Mouse (Mus musculus): ENCODE data around the gene Cep350. TPM values are rescaled to one million over a fixed set of nuclear protein-coding genes. Genes with fewer than 3 reads are reported as not detected.
A peak's percentile ranks its signal among the peaks of the same experiment; 100 is the strongest.

Cep350 gene
- polyA plus RNA-seq, 1 experiment = 3.4 TPM

DNA sequence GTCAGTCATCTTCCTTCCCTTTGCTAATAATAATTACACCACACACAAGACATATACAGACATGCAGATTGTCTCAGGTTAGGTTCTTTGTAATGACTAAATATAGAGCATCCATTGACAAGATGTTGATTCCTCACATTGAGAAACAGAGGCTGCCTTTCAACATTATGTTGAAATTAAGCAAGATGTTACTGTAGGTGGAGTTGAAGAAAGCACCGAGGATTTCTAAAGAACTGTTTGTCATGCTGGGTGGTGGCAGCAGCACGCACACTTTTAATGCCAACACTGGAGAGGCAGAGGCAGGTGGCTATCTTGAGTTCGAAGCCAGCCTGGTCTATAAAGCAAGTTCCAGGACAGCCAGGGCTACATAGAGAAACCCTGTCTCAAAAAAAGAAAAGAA lies 141.1 kb downstream of the Cep350 start:
- Histone ChIP-seq H3ac (ENCODE audit: control insufficient read depth, insufficient read length) (no peak overlapping the region), H3K4me3 (no peak overlapping the region), H3K27me3 (ENCODE audit: control insufficient read depth, insufficient read depth, insufficient read length) (no peaks in the 10 kb centered on the region), H3K36me3 (ENCODE audit: control insufficient read depth, insufficient read depth) (no peaks in the 10 kb centered on the region), H3K4me2 (ENCODE audit: low read depth) (no peak overlapping the region), H3K79me2 (ENCODE audit: control insufficient read depth, insufficient read depth) (no peaks in the 10 kb centered on the region)
- TF ChIP-seq SRF (IDR thresholded peaks at IDR 0.05; ENCODE audit: control insufficient read depth, insufficient read length, low read depth) (no peak), POLR2AphosphoS2 (IDR thresholded peaks at IDR 0.05; ENCODE audit: insufficient read length, low read depth) (no peak), E2F4 (IDR thresholded peaks at IDR 0.05; ENCODE audit: insufficient read depth) (no peak), USF1 (IDR thresholded peaks at IDR 0.05; ENCODE audit: low read depth) (no peak), CEBPB (IDR thresholded peaks at IDR 0.05; ENCODE audit: insufficient read depth, poor library complexity, severe bottlenecking) (no peak), REST (IDR thresholded peaks at IDR 0.05; ENCODE audit: insufficient read depth, insufficient read length) (no peak), MYOD1 (IDR thresholded peaks at IDR 0.05; ENCODE audit: control insufficient read depth in 1 of 3, insufficient read length in 2 of 3, low read depth in 2 of 3) (no peak), MAX (IDR thresholded peaks at IDR 0.05; ENCODE audit: low read depth) (no peak), MYOG (IDR thresholded peaks at IDR 0.05; ENCODE audit: control insufficient read depth in 1 of 3, insufficient read depth in 1 of 3, insufficient read length in 2 of 3, low read depth in 2 of 3) (no peak), TCF12 (IDR thresholded peaks at IDR 0.05; ENCODE audit: insufficient read depth, poor library complexity, severe bottlenecking) (no peak), POLR2A (IDR thresholded peaks at IDR 0.05; ENCODE audit: insufficient read length, low read depth) (no peak), TCF3 (IDR thresholded peaks at IDR 0.05; ENCODE audit: insufficient read length, low read depth) (no peak)

DNA sequence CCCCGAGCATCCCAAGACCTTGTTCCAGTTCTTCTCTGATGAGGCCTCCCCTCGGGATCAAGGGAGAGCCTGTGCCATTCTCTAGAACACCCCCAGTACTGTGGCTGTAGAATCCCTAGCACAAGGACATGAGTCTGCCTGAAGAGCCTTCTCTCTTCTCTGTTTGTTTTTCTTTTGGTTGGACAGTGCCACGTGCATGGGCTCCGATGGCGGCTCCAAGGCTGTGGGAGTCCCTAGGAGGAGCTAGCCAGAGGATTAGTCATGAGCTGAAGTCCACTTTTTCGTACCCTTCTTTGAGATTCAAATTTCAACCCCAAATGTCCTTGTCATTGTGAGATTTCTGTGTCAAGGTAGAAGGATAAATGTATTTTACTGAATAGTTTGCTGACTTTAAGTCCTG lies 142.2 kb downstream of the Cep350 start:
- H3K4me3 ChIP-seq = no peak overlapping the region
- H3ac ChIP-seq (ENCODE audit: control insufficient read depth, insufficient read length) = no peak overlapping the region
- H3K4me2 ChIP-seq (ENCODE audit: low read depth) = no peak overlapping the region
- TF ChIP-seq POLR2A (IDR thresholded peaks at IDR 0.05; ENCODE audit: insufficient read length, low read depth) = no peak
- TF ChIP-seq SRF (IDR thresholded peaks at IDR 0.05; ENCODE audit: control insufficient read depth, insufficient read length, low read depth) = no peak
- no peak for TF ChIP-seq E2F4 (IDR thresholded peaks at IDR 0.05; ENCODE audit: insufficient read depth)
- TF ChIP-seq CEBPB (IDR thresholded peaks at IDR 0.05; ENCODE audit: insufficient read depth, poor library complexity, severe bottlenecking) = no peak
- no peak for TF ChIP-seq TCF12 (IDR thresholded peaks at IDR 0.05; ENCODE audit: insufficient read depth, poor library complexity, severe bottlenecking)
- TF ChIP-seq TCF3 (IDR thresholded peaks at IDR 0.05; ENCODE audit: insufficient read length, low read depth) = no peak
- TF ChIP-seq REST (IDR thresholded peaks at IDR 0.05; ENCODE audit: insufficient read depth, insufficient read length) = no peak
- TF ChIP-seq MAX (IDR thresholded peaks at IDR 0.05; ENCODE audit: low read depth) = no peak
- no peak for TF ChIP-seq MYOG (IDR thresholded peaks at IDR 0.05; ENCODE audit: control insufficient read depth in 1 of 3, insufficient read depth in 1 of 3, insufficient read length in 2 of 3, low read depth in 2 of 3)
- TF ChIP-seq MYOD1 (IDR thresholded peaks at IDR 0.05; ENCODE audit: control insufficient read depth in 1 of 3, insufficient read length in 2 of 3, low read depth in 2 of 3) = no peak
- no peak for TF ChIP-seq USF1 (IDR thresholded peaks at IDR 0.05; ENCODE audit: low read depth)
- TF ChIP-seq POLR2AphosphoS2 (IDR thresholded peaks at IDR 0.05; ENCODE audit: insufficient read length, low read depth) = no peak
- H3K36me3 ChIP-seq (ENCODE audit: control insufficient read depth, insufficient read depth) = no peaks in the 10 kb centered on the region
- H3K27me3 ChIP-seq (ENCODE audit: control insufficient read depth, insufficient read depth, insufficient read length) = no peaks in the 10 kb centered on the region
- H3K79me2 ChIP-seq (ENCODE audit: control insufficient read depth, insufficient read depth) = no peaks in the 10 kb centered on the region

DNA sequence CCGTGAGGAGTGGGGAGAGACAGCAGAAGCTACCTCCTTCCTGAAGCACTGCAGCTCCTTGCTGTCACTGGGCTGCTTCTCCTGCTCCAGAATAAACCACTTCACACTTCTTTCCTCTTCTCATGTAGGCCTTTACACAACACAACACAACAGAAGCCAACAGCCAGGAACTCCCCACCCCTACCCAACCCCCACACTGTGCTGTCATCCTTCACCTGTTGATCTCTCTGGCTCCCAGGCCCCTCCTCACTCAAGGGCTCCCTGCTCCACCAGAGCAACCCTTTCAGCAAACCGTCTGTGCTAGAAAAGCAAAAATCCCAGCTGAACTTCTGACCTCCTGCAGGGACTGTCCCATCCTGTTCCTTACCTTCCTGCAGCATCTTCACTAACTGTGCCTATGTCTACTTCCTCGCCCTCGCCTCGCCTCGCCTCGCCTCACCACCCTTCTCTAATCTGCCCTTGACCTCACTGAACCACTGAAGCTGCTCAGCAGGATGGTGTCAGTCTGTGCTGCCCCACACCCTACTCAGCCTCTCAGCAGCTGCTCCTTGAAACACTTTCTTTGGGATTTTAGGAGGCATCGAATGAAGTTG lies 145.3 kb downstream of the Cep350 start:
- H3K27me3 ChIP-seq (ENCODE audit: control insufficient read depth, insufficient read depth, insufficient read length) = no peaks in the 10 kb centered on the region
- H3K4me2 ChIP-seq (ENCODE audit: low read depth) = no peak overlapping the region

DNA sequence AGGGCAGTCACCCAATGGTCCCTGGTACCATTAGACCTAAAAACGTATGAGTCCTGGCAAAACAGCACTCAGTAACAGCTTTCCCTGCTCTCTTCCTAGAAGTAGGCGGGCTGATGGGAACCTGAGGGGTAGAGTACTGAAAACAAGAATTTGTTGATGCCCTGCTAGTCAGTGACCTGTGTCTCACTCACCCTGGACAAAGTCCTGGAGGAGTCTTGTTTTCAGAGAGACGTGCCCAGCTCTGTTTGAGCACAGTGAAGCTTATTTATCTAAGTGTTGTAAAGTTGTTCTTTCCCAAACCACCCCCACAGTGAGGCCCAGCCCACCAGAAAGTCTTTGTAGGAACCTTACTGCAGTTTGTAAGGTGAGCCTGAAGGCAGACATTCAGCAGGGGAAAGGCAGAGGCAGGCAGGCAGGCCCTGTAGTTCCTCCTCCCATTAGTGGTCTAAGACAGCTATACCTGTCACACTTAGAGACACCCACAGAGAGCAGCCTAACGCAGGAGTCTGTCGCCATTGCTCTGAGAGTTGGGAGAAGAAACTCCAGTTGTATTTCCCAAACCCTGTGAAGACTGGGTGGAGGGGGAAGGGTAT lies 146.2 kb downstream of the Cep350 start:
- H3K4me2 ChIP-seq (ENCODE audit: low read depth) = no peak overlapping the region
- H3K36me3 ChIP-seq (ENCODE audit: control insufficient read depth, insufficient read depth) = no peaks in the 10 kb centered on the region
- no peak overlapping the region for H3ac ChIP-seq (ENCODE audit: control insufficient read depth, insufficient read length)
- H3K79me2 ChIP-seq (ENCODE audit: control insufficient read depth, insufficient read depth) = no peaks in the 10 kb centered on the region
- H3K4me3 ChIP-seq = no peak overlapping the region
- H3K27me3 ChIP-seq (ENCODE audit: control insufficient read depth, insufficient read depth, insufficient read length) = no peaks in the 10 kb centered on the region
- TF ChIP-seq MYOD1 (IDR thresholded peaks at IDR 0.05; ENCODE audit: control insufficient read depth in 1 of 3, insufficient read length in 2 of 3, low read depth in 2 of 3) (no peak), REST (IDR thresholded peaks at IDR 0.05; ENCODE audit: insufficient read depth, insufficient read length) (no peak), POLR2AphosphoS2 (IDR thresholded peaks at IDR 0.05; ENCODE audit: insufficient read length, low read depth) (no peak), SRF (IDR thresholded peaks at IDR 0.05; ENCODE audit: control insufficient read depth, insufficient read length, low read depth) (no peak), MAX (IDR thresholded peaks at IDR 0.05; ENCODE audit: low read depth) (no peak), TCF12 (IDR thresholded peaks at IDR 0.05; ENCODE audit: insufficient read depth, poor library complexity, severe bottlenecking) (no peak), E2F4 (IDR thresholded peaks at IDR 0.05; ENCODE audit: insufficient read depth) (no peak), CEBPB (IDR thresholded peaks at IDR 0.05; ENCODE audit: insufficient read depth, poor library complexity, severe bottlenecking) (no peak), TCF3 (IDR thresholded peaks at IDR 0.05; ENCODE audit: insufficient read length, low read depth) (no peak), MYOG (IDR thresholded peaks at IDR 0.05; ENCODE audit: control insufficient read depth in 1 of 3, insufficient read depth in 1 of 3, insufficient read length in 2 of 3, low read depth in 2 of 3) (no peak), USF1 (IDR thresholded peaks at IDR 0.05; ENCODE audit: low read depth) (no peak)

More for the DNA sequence above, 145.3 kb downstream of the Cep350 start:
- Histone ChIP-seq H3K36me3 (ENCODE audit: control insufficient read depth, insufficient read depth) (no peaks in the 10 kb centered on the region), H3ac (ENCODE audit: control insufficient read depth, insufficient read length) (no peak overlapping the region), H3K79me2 (ENCODE audit: control insufficient read depth, insufficient read depth) (no peaks in the 10 kb centered on the region), H3K4me3 (no peak overlapping the region)
- TF ChIP-seq POLR2A (IDR thresholded peaks at IDR 0.05; ENCODE audit: insufficient read length, low read depth) = no peak
- TF ChIP-seq MYOG (IDR thresholded peaks at IDR 0.05; ENCODE audit: control insufficient read depth in 1 of 3, insufficient read depth in 1 of 3, insufficient read length in 2 of 3, low read depth in 2 of 3) = no peak
- TF ChIP-seq MAX (IDR thresholded peaks at IDR 0.05; ENCODE audit: low read depth) = no peak
- no peak for TF ChIP-seq CEBPB (IDR thresholded peaks at IDR 0.05; ENCODE audit: insufficient read depth, poor library complexity, severe bottlenecking)
- peak in 1 of 3 experiments; percentile 1 for TF ChIP-seq MYOD1 (IDR thresholded peaks at IDR 0.05; ENCODE audit: control insufficient read depth in 1 of 3, insufficient read length in 2 of 3, low read depth in 2 of 3)
- TF ChIP-seq POLR2AphosphoS2 (IDR thresholded peaks at IDR 0.05; ENCODE audit: insufficient read length, low read depth) = no peak
- TF ChIP-seq USF1 (IDR thresholded peaks at IDR 0.05; ENCODE audit: low read depth) = no peak

Measured in myocyte (in vitro differentiated cells).